Mouse (Mus musculus) CH12.LX (cell line): ENCODE data around the gene Racgap1. TPM values are rescaled to one million over a fixed set of nuclear protein-coding genes. Genes with fewer than 3 reads are reported as not detected.

Experiments
- DNase-seq: peaks from one replicate; pipeline ENCODE4 v3.0.0-alpha.2; 2013; ENCODE audit errors: extremely low read depth
- H3K27ac ChIP-seq: 2 replicates; pipeline ENCODE4 v1.5.1; 2012; ENCODE audit warnings: low read depth, mild to moderate bottlenecking, control low read depth, moderate library complexity; ENCODE audit not compliant: insufficient read depth
- H3K27me3 ChIP-seq: replicated peaks from 2 replicates; pipeline ENCODE3; 2012; ENCODE audit warnings: inconsistent platforms
- H3K36me3 ChIP-seq, 2 experiments: replicated peaks in 1 of 2; 2 replicates each; pipeline versions ENCODE3 to v1.6.1; 2012; ENCODE audit warnings: inconsistent platforms in 1 of 2, low read length in 1 of 2, mild to moderate bottlenecking in 1 of 2, mixed read lengths in 1 of 2, moderate library complexity in 1 of 2; ENCODE audit not compliant: control insufficient read depth in 1 of 2, insufficient read depth in 1 of 2
- H3K4me1 ChIP-seq, 2 experiments: 2 replicates each; pipeline ENCODE4 v1.6.1; 2012; ENCODE audit warnings: inconsistent platforms in 1 of 2, moderate library complexity in 1 of 2; ENCODE audit not compliant: insufficient read depth in 2 of 2, control insufficient read depth in 1 of 2
- H3K4me2 ChIP-seq: 2 replicates; pipeline ENCODE4 v1.6.1; 2012; ENCODE audit warnings: low read depth, mild to moderate bottlenecking, control low read depth; ENCODE audit not compliant: poor library complexity, insufficient read depth, severe bottlenecking
- H3K4me3 ChIP-seq, 3 experiments: fragments of 150-350 bp in 1 of 3; sonication (generic) in 1 of 3; replicated peaks in 1 of 3; 2 replicates each; pipeline versions ENCODE3 to v1.5.1; 2011 to 2012; ENCODE audit warnings: low read depth in 2 of 3, low read length in 2 of 3, mild to moderate bottlenecking in 2 of 3, moderate library complexity in 2 of 3, control low read depth in 1 of 3, improper control_type of control experiment in 1 of 3, inconsistent platforms in 1 of 3, mixed read lengths in 1 of 3; ENCODE audit not compliant: poor library complexity in 1 of 3
- H3K79me2 ChIP-seq: replicated peaks from 2 replicates; pipeline ENCODE4 v1.6.1; 2012; ENCODE audit warnings: mild to moderate bottlenecking, moderate library complexity; ENCODE audit not compliant: control insufficient read depth, poor library complexity, insufficient read depth, severe bottlenecking; ENCODE audit errors: extremely low read depth
- H3K9ac ChIP-seq: 2 replicates; pipeline ENCODE4 v1.6.1; 2012; ENCODE audit warnings: low read depth, mild to moderate bottlenecking, control low read depth, moderate library complexity; ENCODE audit not compliant: insufficient read depth
- H3K9me3 ChIP-seq: replicated peaks from 2 replicates; pipeline ENCODE3; 2012; ENCODE audit warnings: low read length, inconsistent platforms, mixed read lengths
- CHD1 ChIP-seq: IDR thresholded peaks from 2 replicates; pipeline ENCODE4 v1.6.1; 2012; ENCODE audit warnings: low read depth, low read length, improper control_type of control experiment, inconsistent platforms
- CHD2 ChIP-seq: IDR thresholded peaks from 2 replicates; pipeline ENCODE4 v1.6.1; 2011; ENCODE audit warnings: low read length, improper control_type of control experiment
- ELF1 ChIP-seq: IDR thresholded peaks from 2 replicates; pipeline ENCODE4 v1.6.1; 2014; ENCODE audit warnings: low read depth, mild to moderate bottlenecking, inconsistent platforms, low read length, improper control_type of control experiment
- EP300 ChIP-seq: IDR thresholded peaks from 2 replicates; pipeline ENCODE4 v1.6.1; 2011; ENCODE audit warnings: low read length, improper control_type of control experiment
- GABPA ChIP-seq: IDR thresholded peaks from 2 replicates; pipeline ENCODE4 v1.6.1; 2012; ENCODE audit warnings: low read depth, low read length, improper control_type of control experiment, inconsistent platforms; ENCODE audit not compliant: insufficient replicate concordance
- JUN ChIP-seq: IDR thresholded peaks from 2 replicates; pipeline ENCODE4 v1.6.1; 2011; ENCODE audit warnings: low read depth, mild to moderate bottlenecking, low read length, improper control_type of control experiment, moderate library complexity; ENCODE audit not compliant: insufficient read depth
- JUND ChIP-seq: conservative IDR thresholded peaks from 2 replicates; pipeline ENCODE4 v1.6.1; 2011; ENCODE audit warnings: low read depth, low read length, improper control_type of control experiment
- MAX ChIP-seq: IDR thresholded peaks from 2 replicates; pipeline ENCODE4 v1.6.1; 2011; ENCODE audit warnings: low read length, improper control_type of control experiment
- MAZ ChIP-seq: IDR thresholded peaks from 2 replicates; pipeline ENCODE4 v1.6.1; 2012; ENCODE audit warnings: low read depth, mild to moderate bottlenecking, inconsistent platforms, low read length, improper control_type of control experiment, moderate library complexity
- MEF2A ChIP-seq: IDR thresholded peaks from 2 replicates; pipeline ENCODE4 v1.6.1; 2014; ENCODE audit warnings: low read depth, mild to moderate bottlenecking, inconsistent platforms, low read length, improper control_type of control experiment, borderline replicate concordance
- NRF1 ChIP-seq: IDR thresholded peaks from 2 replicates; pipeline ENCODE4 v1.6.1; 2014; ENCODE audit warnings: low read depth, mild to moderate bottlenecking, inconsistent platforms, low read length, improper control_type of control experiment, moderate library complexity
- PAX5 ChIP-seq: IDR thresholded peaks from 2 replicates; pipeline ENCODE4 v1.6.1; 2012; ENCODE audit warnings: low read length, inconsistent platforms, mixed read lengths
- RAD21 ChIP-seq: IDR thresholded peaks from 2 replicates; pipeline ENCODE4 v1.6.1; 2011; ENCODE audit warnings: low read depth, mild to moderate bottlenecking, low read length, improper control_type of control experiment, moderate library complexity
- TBP ChIP-seq: conservative IDR thresholded peaks from 2 replicates; pipeline ENCODE4 v1.6.1; 2011; ENCODE audit warnings: low read depth, low read length, improper control_type of control experiment
- TCF12 ChIP-seq: IDR thresholded peaks from 2 replicates; pipeline ENCODE4 v1.6.1; 2014; ENCODE audit warnings: low read depth, mild to moderate bottlenecking, inconsistent platforms, low read length, improper control_type of control experiment
- UBTF ChIP-seq: IDR thresholded peaks from 2 replicates; pipeline ENCODE4 v1.6.1; 2012; ENCODE audit warnings: low read depth, mild to moderate bottlenecking, inconsistent platforms, low read length, improper control_type of control experiment, moderate library complexity
- USF1 ChIP-seq: IDR thresholded peaks from 2 replicates; pipeline ENCODE4 v1.6.1; 2014; ENCODE audit warnings: low read depth, mild to moderate bottlenecking, inconsistent platforms, low read length, improper control_type of control experiment
- USF2 ChIP-seq: conservative IDR thresholded peaks from 2 replicates; pipeline ENCODE4 v1.6.1; 2011; ENCODE audit warnings: low read depth, low read length, improper control_type of control experiment
- ZC3H11A ChIP-seq: IDR thresholded peaks from 2 replicates; pipeline ENCODE4 v1.6.1; 2012; ENCODE audit warnings: low read depth, mild to moderate bottlenecking, inconsistent platforms, low read length, improper control_type of control experiment
- dilution Hi-C: fragments of 300-500 bp; cut with MboI; formaldehyde crosslinking; loops from 2 replicates; pipeline ENCODE4 v1.14.3; 2020; ENCODE audit warnings: low sequenced_read_pairs; ENCODE audit not compliant: extremely low pct_unique_long_range_greater_than_20kb, extremely low pct_ligation_motif_present
- in situ Hi-C: fragments of 300-500 bp; cut with MboI; formaldehyde crosslinking; loops from 3 replicates; pipeline ENCODE4 v1.14.3; 2019; ENCODE audit warnings: low sequenced_read_pairs, low pct_ligation_motif_present, low pct_unique_long_range_greater_than_20kb, mixed read lengths
- polyA plus RNA-seq: library from polyadenylated mRNA; unstranded; fragments of >175 nt; gene quantifications from 2 replicates; pipeline ENCODE4 v1.2.1, GENCODE M21; 2012; ENCODE audit warnings: low read depth; ENCODE audit not compliant: insufficient read length
- total RNA-seq, 2 experiments: library from RNA; depleted of rRNA; stranded (reverse); fragments of 300-350 nt in 1 of 2; fragments of >200 nt in 1 of 2; gene quantifications; 2 replicates each; pipeline ENCODE4 v1.2.3; 2012 to 2014

The Racgap1 gene
- total and polyA plus RNA-seq, 3 experiments, result 97.9 to 131 (median 130) TPM

- TF ChIP-seq MAX, result no peak
- no peak for TF ChIP-seq RAD21
- TF ChIP-seq USF2, result no peak
- TF ChIP-seq UBTF, result no peak
- TF ChIP-seq, all 38 proteins: peak for 0
- DNase-seq, result no peak
- in situ Hi-C loops (no loop called here), dilution Hi-C loops (no loop called here)
- no peak within 1 kb of the TSS for H3K9ac ChIP-seq
- no peak within 1 kb of the TSS for H3K4me2 ChIP-seq
- no peak within 1 kb of the TSS for H3K27ac ChIP-seq
- peaks cover 0 to 3% of the 10 kb centered on the region in 2 experiments; a peak in 1 of 4 replicates for H3K4me1 ChIP-seq
- H3K9me3 ChIP-seq, result peaks cover 4% of the 10 kb centered on the region
- no peaks in the 10 kb centered on the region for H3K79me2 ChIP-seq
- H3K27me3 ChIP-seq, result peaks cover 90% of the 10 kb centered on the region
- no peak within 1 kb of the TSS for H3K4me3 ChIP-seq
- H3K36me3 ChIP-seq, result no peaks in the 10 kb centered on the region
Measured at GRCm38 (mm10) chr15:99590429-99591084, 60.9 kb downstream of the Racgap1 start, which contains the start of gene Aqp5. Aqp5 (plus strand) TSS chr15:99590782.

GRCm38 (mm10) chr15:99589704-99590103 is 61.8 kb downstream of the Racgap1 start:
- Histone ChIP-seq H3K9ac (no peak overlapping the region), H3K9me3 (peaks cover 4% of the 10 kb centered on the region), H3K36me3 (no peaks in the 10 kb centered on the region), H3K4me2 (no peak overlapping the region), H3K4me1 (peaks cover 3 to 7% of the 10 kb centered on the region in 2 experiments; a peak in 2 of 4 replicates), H3K4me3 (no peak overlapping the region), H3K27ac (no peak overlapping the region), H3K27me3 (peaks cover 90% of the 10 kb centered on the region), H3K79me2 (no peaks in the 10 kb centered on the region)
- dilution Hi-C loops (no loop called here), in situ Hi-C loops (no loop called here)
- no peak for TF ChIP-seq JUN
- no peak for TF ChIP-seq ELF1
- TF ChIP-seq MAX, result no peak
- no peak for TF ChIP-seq GABPA
- TF ChIP-seq TBP, result no peak
- TF ChIP-seq MEF2A, result no peak
- TF ChIP-seq JUND, result no peak
- TF ChIP-seq USF2, result no peak
- no peak for TF ChIP-seq TCF12
- TF ChIP-seq EP300, result no peak
- no peak for TF ChIP-seq NRF1
- TF ChIP-seq MAZ, result no peak
- TF ChIP-seq ZC3H11A, result no peak
- TF ChIP-seq USF1, result no peak
- TF ChIP-seq CHD1, result no peak
- no peak for TF ChIP-seq PAX5
- TF ChIP-seq CHD2, result no peak
- no peak for DNase-seq
